Comparison of ENCODE assay signal across 17 mouse cellular contexts in genomic region chr5:151261558-151261957, GRCm38 (mm10). TPM values are rescaled to one million over a fixed set of nuclear protein-coding genes. Genes with fewer than 3 reads are reported as not detected.
"Had no signal": no experiment of that assay in that cellular context is flagged by ENCODE, and none has a peak within 500 bp of the region (broad histone marks: within the 10 kb centered on the region; RNA-seq: fewer than 3 reads in every experiment).

No protein-coding gene starts in this region.

- H3K4me3 ChIP-seq: megakaryocyte, embryonic 14.5 days; midbrain, embryonic 13.5 days; midbrain, embryonic 15.5 days; neural tube, embryonic 12.5 days had no signal

- DNase-seq: lung, adult 18-20 months; lung, embryonic 14.5 days; lung, postnatal 10 days; lung, postnatal 4 days; right cerebral cortex, postnatal 14 days; right cerebral cortex, postnatal 4 days; spleen, adult 18-20 months; thymus, adult 18-20 months; thymus, postnatal 14 days; thymus, postnatal 36 days had no signal

- H3K27me3 ChIP-seq: megakaryocyte, embryonic 14.5 days; midbrain, embryonic 13.5 days; midbrain, embryonic 15.5 days; neural tube, embryonic 12.5 days had no signal

- H3K9ac ChIP-seq: lung, embryonic 14.5 days; midbrain, embryonic 13.5 days; midbrain, embryonic 15.5 days; neural tube, embryonic 12.5 days had no signal

- H3K4me2 ChIP-seq: lung, embryonic 14.5 days; midbrain, embryonic 11.5 days; midbrain, embryonic 13.5 days; midbrain, embryonic 15.5 days; neural tube, embryonic 12.5 days had no signal

- H3K36me3 ChIP-seq: midbrain, embryonic 13.5 days; midbrain, embryonic 15.5 days; neural tube, embryonic 12.5 days had no signal

- ATAC-seq: midbrain, embryonic 13.5 days; midbrain, embryonic 15.5 days had no signal

- H3K27ac ChIP-seq: midbrain, embryonic 13.5 days; midbrain, embryonic 15.5 days; neural tube, embryonic 12.5 days had no signal

- H3K4me1 ChIP-seq: megakaryocyte, embryonic 14.5 days; midbrain, embryonic 13.5 days; midbrain, embryonic 15.5 days; neural tube, embryonic 12.5 days had no signal

- H3K9me3 ChIP-seq: midbrain, embryonic 13.5 days; midbrain, embryonic 15.5 days; neural tube, embryonic 12.5 days had no signal

RNA-seq across cellular contexts. Expression of gene Stard13, which starts 27.9 kb away (rescaled TPM):
- total RNA-seq: monocyte, adult 5-6 weeks; neutrophil, adult 5-6 weeks had no signal
